In the genomic region with DNA sequence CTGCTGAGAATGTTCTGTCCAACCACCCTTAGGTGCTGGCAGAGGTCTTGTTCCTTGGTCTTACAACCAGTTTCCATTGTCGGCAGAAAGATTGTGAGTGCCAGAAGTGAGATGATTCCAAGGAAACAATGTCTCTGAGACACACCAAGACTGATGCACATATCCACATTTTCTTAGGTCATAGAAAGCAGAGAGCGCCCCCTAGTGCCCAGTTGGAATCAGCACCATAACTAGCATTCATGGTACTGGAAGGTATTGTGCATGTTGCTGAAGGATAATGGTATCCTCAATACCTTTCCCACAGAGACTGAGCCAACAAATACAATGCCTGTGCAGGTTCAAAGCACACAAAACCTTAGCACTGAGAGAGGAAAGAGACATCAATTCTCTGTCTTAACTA, we compare ENCODE assay signal across 8 mouse cellular contexts.
A peak's percentile ranks its signal among the peaks of the same experiment; 100 is the strongest.
DNase-seq lines count a peak whose midpoint lies in the region; ATAC-seq and TF ChIP-seq lines count a peak whose summit lies in the region.

No protein-coding gene starts in this region.

- ATAC-seq in Patski, result no peak
- ATAC-seq in monocyte, adult 5-6 weeks (replicated peaks; ENCODE audit: insufficient number of reproducible peaks, low FRiP score, low TSS enrichment, poor library complexity, severe bottlenecking), result no peak

- no peaks in the 10 kb centered on the region for H3K36me3 ChIP-seq in kidney, adult 2 months (ENCODE audit: control insufficient read depth, insufficient read depth, low read length)

- CTCF ChIA-PET in Patski (lab: Charles Lee), result no interaction called here

- no peaks in the 10 kb centered on the region for H3K4me1 ChIP-seq in kidney, adult 2 months (ENCODE audit: control insufficient read depth, insufficient read depth, low read length)

- no peak overlapping the region for H3K27ac ChIP-seq in kidney, adult 2 months (ENCODE audit: insufficient read depth, low read depth, low read length)

- TF ChIP-seq POLR2A in kidney, adult 2 months (IDR thresholded peaks at IDR 0.05; ENCODE audit: low read depth, low read length), result no peak

- DNase-seq in kidney, adult 2 months, result peak; percentile 22
- DNase-seq in kidney, adult 11 months, result no peak
- no peak for DNase-seq in Patski (ENCODE audit: low read depth, low spot score)
- DNase-seq in cerebellum, postnatal 4 days (ENCODE audit: low spot score in 2 of 2), result peak; percentile 33 to 54
- peak; percentile 24 to 38 for DNase-seq in gastrocnemius, postnatal 4 days (ENCODE audit: low spot score in 2 of 2)
- DNase-seq in left cerebral cortex, postnatal 36 days (ENCODE audit: low spot score in 2 of 2), result peak; percentile 48 to 52
- DNase-seq in right cerebral cortex, postnatal 36 days (ENCODE audit: low spot score in 2 of 2), result peak; percentile 39 to 49

- POLR2A ChIA-PET in Patski (lab: Charles Lee), result no interaction called here

- H3K4me3 ChIP-seq in kidney, adult 2 months (ENCODE audit: insufficient read depth, low read depth, low read length), result no peak overlapping the region

- 29% methylated on average over 2 of the region's 2 CpGs for WGBS in kidney, adult 2 months

- intact Hi-C loops in left cerebral cortex, postnatal 36 days (cut with DNase I), result no loop called here

- 0 out of 2 replicates have a peak, but pooled peaks have one; percentile 7 for TF ChIP-seq CTCF in kidney, adult 2 months (conservative IDR thresholded peaks at IDR 0.05; ENCODE audit: insufficient read depth, insufficient read length, low read depth, low read length)
- peak; percentile 27 for TF ChIP-seq CTCF in Patski (IDR thresholded peaks at IDR 0.05)

- H3K27me3 ChIP-seq in kidney, adult 2 months (replicated peaks; ENCODE audit: control insufficient read depth, insufficient read depth, low read length), result no peaks in the 10 kb centered on the region
- no peaks in the 10 kb centered on the region for H3K27me3 ChIP-seq in Patski

- in situ Hi-C loops in Patski (cut with MboI; ENCODE audit: low pct_unique_long_range_greater_than_20kb), result no loop called here

Comparison
In these comparisons a context has a peak if more than half of its experiments do, and no peak if none do; other contexts are left out.
1. DNase-seq: peak in kidney, adult 2 months (single experiment), cerebellum, postnatal 4 days (2 of 2), gastrocnemius, postnatal 4 days (2 of 2), left cerebral cortex, postnatal 36 days (2 of 2) and right cerebral cortex, postnatal 36 days (2 of 2); none in kidney, adult 11 months (single experiment) and Patski (single experiment).